ENCODE assay signal across 10 mouse cellular contexts in the genomic region with DNA sequence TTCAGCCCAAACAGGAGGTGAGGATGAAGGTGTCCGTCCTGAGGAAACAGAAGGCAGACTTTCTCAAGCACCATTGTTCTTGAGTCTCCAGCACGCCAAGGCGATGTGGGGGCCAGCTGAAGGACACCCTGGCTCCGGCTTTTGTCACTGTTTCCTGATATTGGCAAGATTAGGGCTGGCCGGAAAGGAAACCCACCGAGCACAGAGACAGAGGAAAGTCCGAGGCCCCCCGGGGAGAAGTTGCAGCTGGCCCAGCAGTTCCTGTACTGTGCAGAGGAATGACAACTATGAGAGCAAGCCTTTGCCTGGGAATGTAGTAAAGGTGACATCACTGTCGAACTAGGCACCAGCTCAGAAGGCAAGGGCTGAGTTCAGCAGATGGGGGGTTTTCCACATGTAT. TPM values are rescaled to one million over a fixed set of nuclear protein-coding genes. Genes with fewer than 3 reads are reported as not detected.
DNase-seq lines count a peak whose midpoint lies in the region; ATAC-seq and TF ChIP-seq lines count a peak whose summit lies in the region.
"Had no signal": no experiment of that assay in that cellular context is flagged by ENCODE, and none has a peak within 500 bp of the region (broad histone marks: within the 10 kb centered on the region; RNA-seq: fewer than 3 reads in every experiment).

No protein-coding gene starts in this region.

- DNase-seq in lung, embryonic 14.5 days = peak; percentile 69
- DNase-seq in lung, postnatal 25 days (ENCODE audit: low spot score) = no peak
- peak; percentile 50 to 53 for DNase-seq in heart, postnatal 14 days
- DNase-seq in lung, postnatal 0 days (ENCODE audit: low spot score) = peak; percentile 49
- DNase-seq in cerebellum, adult 2 months = no peak
- DNase-seq in layer of hippocampus, adult 9-10 months (ENCODE audit: low spot score) = no peak
- DNase-seq: thymus, adult 2 months had no signal

- no peaks in the 10 kb centered on the region for H3K27me3 ChIP-seq in lung, embryonic 14.5 days (ENCODE audit: insufficient read depth, low read length)
- H3K27me3 ChIP-seq in embryonic facial prominence, embryonic 15.5 days = no peaks in the 10 kb centered on the region
- no peaks in the 10 kb centered on the region for H3K27me3 ChIP-seq in lung, postnatal 0 days (replicated peaks; ENCODE audit: insufficient read depth, low read length)
- H3K27me3 ChIP-seq in cerebellum, adult 2 months (ENCODE audit: control insufficient read depth, insufficient read depth, low read length) = no peaks in the 10 kb centered on the region

- H3K36me3 ChIP-seq in lung, embryonic 14.5 days (ENCODE audit: insufficient read depth) = no peaks in the 10 kb centered on the region
- H3K36me3 ChIP-seq in embryonic facial prominence, embryonic 15.5 days = no peaks in the 10 kb centered on the region
- no peaks in the 10 kb centered on the region for H3K36me3 ChIP-seq in lung, postnatal 0 days (ENCODE audit: insufficient read depth, low read length)

- intact Hi-C loops in heart, postnatal 14 days (cut with DNase I) = loop anchor here (10.0 kb wide), 1 partner anchor 504 kb away; no protein-coding TSS in a partner anchor

- no peak overlapping the region for H3K27ac ChIP-seq in lung, embryonic 14.5 days (ENCODE audit: low read depth)
- H3K27ac ChIP-seq in embryonic facial prominence, embryonic 15.5 days (replicated peaks) = no peak overlapping the region
- H3K27ac ChIP-seq in lung, postnatal 0 days (ENCODE audit: low read length) = no peak overlapping the region
- H3K27ac ChIP-seq in cerebellum, adult 2 months (ENCODE audit: insufficient read depth, low read length) = no peak overlapping the region

- no peak overlapping the region for H3K4me2 ChIP-seq in lung, embryonic 14.5 days
- H3K4me2 ChIP-seq in embryonic facial prominence, embryonic 15.5 days (replicated peaks) = no peak overlapping the region
- H3K4me2 ChIP-seq in lung, postnatal 0 days (replicated peaks; ENCODE audit: low read depth, low read length) = no peak overlapping the region

- ATAC-seq in lung, embryonic 14.5 days (ENCODE audit: insufficient read depth) = peak; percentile 87
- peak; percentile 64; the same call in 1 of the 2 replicates for ATAC-seq in embryonic facial prominence, embryonic 15.5 days (ENCODE audit: insufficient number of reproducible peaks, low FRiP score, low TSS enrichment, low read depth)
- peak; percentile 85 for ATAC-seq in lung, postnatal 0 days
- no peak for ATAC-seq in frontal cortex, adult (ENCODE audit: low TSS enrichment)

- peaks cover 5% of the 10 kb centered on the region; the same call in 1 of the 2 replicates for H3K9me3 ChIP-seq in lung, embryonic 14.5 days (ENCODE audit: low read depth, low read length)
- H3K9me3 ChIP-seq in embryonic facial prominence, embryonic 15.5 days (replicated peaks) = no peaks in the 10 kb centered on the region
- H3K9me3 ChIP-seq in lung, postnatal 0 days (ENCODE audit: low read length) = no peaks in the 10 kb centered on the region

- TF ChIP-seq CTCF in lung, embryonic 14.5 days (IDR thresholded peaks at IDR 0.05; ENCODE audit: low read depth) = no peak
- TF ChIP-seq CTCF in lung, postnatal 0 days (IDR thresholded peaks at IDR 0.05) = no peak
- TF ChIP-seq CTCF in cerebellum, adult 2 months (IDR thresholded peaks at IDR 0.05; ENCODE audit: borderline replicate concordance, insufficient read depth, low read depth, low read length) = no peak

- TF ChIP-seq POLR2A in cerebellum, adult 2 months (IDR thresholded peaks at IDR 0.05; ENCODE audit: borderline replicate concordance, insufficient read depth, low read length) = no peak

- H3K4me3 ChIP-seq in lung, embryonic 14.5 days (ENCODE audit: low read depth, low read length) = no peak overlapping the region
- H3K4me3 ChIP-seq in embryonic facial prominence, embryonic 15.5 days (replicated peaks) = no peak overlapping the region
- no peak overlapping the region for H3K4me3 ChIP-seq in lung, postnatal 0 days (ENCODE audit: low read depth, low read length)
- H3K4me3 ChIP-seq in cerebellum, adult 2 months (replicated peaks; ENCODE audit: insufficient read depth, low read depth, low read length) = no peak overlapping the region
- H3K4me3 ChIP-seq: erythroblast, embryonic 14.5 days had no signal

- no peak overlapping the region for H3K9ac ChIP-seq in lung, embryonic 14.5 days
- H3K9ac ChIP-seq in embryonic facial prominence, embryonic 15.5 days = no peak overlapping the region
- H3K9ac ChIP-seq in lung, postnatal 0 days (replicated peaks; ENCODE audit: low read depth) = no peak overlapping the region

- TF ChIP-seq EP300 in lung, postnatal 0 days (IDR thresholded peaks at IDR 0.05) = 0 out of 2 replicates have a peak, but pooled peaks have one; percentile 10

- H3K4me1 ChIP-seq in lung, embryonic 14.5 days (ENCODE audit: insufficient read depth) = no peaks in the 10 kb centered on the region
- no peaks in the 10 kb centered on the region for H3K4me1 ChIP-seq in embryonic facial prominence, embryonic 15.5 days
- no peaks in the 10 kb centered on the region for H3K4me1 ChIP-seq in lung, postnatal 0 days (ENCODE audit: insufficient read depth, low read depth, low read length)
- H3K4me1 ChIP-seq in cerebellum, adult 2 months (ENCODE audit: control insufficient read depth, insufficient read depth, low read length) = no peaks in the 10 kb centered on the region

- WGBS in lung, embryonic 14.5 days = 26% methylated on average over 9 of the region's 9 CpGs
- 35% methylated on average over 9 of the region's 9 CpGs for WGBS in embryonic facial prominence, embryonic 15.5 days
- 24% methylated on average over 9 of the region's 9 CpGs for WGBS in lung, postnatal 0 days
- WGBS in cerebellum, adult 2 months = 36% methylated on average over 9 of the region's 9 CpGs

RNA-seq across cellular contexts. Expression of a gene that starts 30.2 kb away (rescaled TPM):
- 55.8 and 57.3 TPM in 2 replicates for polyA plus RNA-seq in lung, embryonic 14.5 days (2014; fragmentation: Nextera tagmentation; extraction: Ambion mirVana)
- 48.0 and 50.5 TPM in 2 replicates for polyA plus RNA-seq in embryonic facial prominence, embryonic 15.5 days (2015; fragmentation: Nextera tagmentation; extraction: Ambion mirVana)
- total RNA-seq in heart, postnatal 14 days (2021) = 10 to 100 TPM in 1 of 2 experiments, 1 to 10 TPM in 1; 3.2 to 10.4 TPM
- polyA plus RNA-seq in lung, postnatal 0 days (2015; fragmentation: Nextera tagmentation; extraction: Ambion mirVana) = 3.5 and 6.0 TPM in 2 replicates
- polyA plus RNA-seq in cerebellum, adult 2 months (2012; rRNA removed) = 0.31 and 0.35 TPM in 2 replicates
- polyA plus RNA-seq: erythroblast, embryonic 14.5 days had no signal

RNA-seq across cellular contexts. Expression of a gene that starts 49.2 kb away (rescaled TPM):
- polyA plus RNA-seq in lung, embryonic 14.5 days (2014; fragmentation: Nextera tagmentation; extraction: Ambion mirVana) = 15.8 and 15.9 TPM in 2 replicates
- 14.8 and 17.0 TPM in 2 replicates for polyA plus RNA-seq in embryonic facial prominence, embryonic 15.5 days (2015; fragmentation: Nextera tagmentation; extraction: Ambion mirVana)
- total RNA-seq in heart, postnatal 14 days (2021) = 10 to 100 TPM; 13.7 to 17.8 TPM
- 10.0 and 15.2 TPM in 2 replicates for polyA plus RNA-seq in lung, postnatal 0 days (2015; fragmentation: Nextera tagmentation; extraction: Ambion mirVana)
- 35.8 and 44.7 TPM in 2 replicates for polyA plus RNA-seq in cerebellum, adult 2 months (2012; rRNA removed)

Comparison
In these comparisons a context has a peak if more than half of its experiments do, and no peak if none do; other contexts are left out.
1. DNase-seq: peak in lung, embryonic 14.5 days (single experiment), heart, postnatal 14 days (2 of 2) and lung, postnatal 0 days (single experiment); none in lung, postnatal 25 days (single experiment), cerebellum, adult 2 months (0 of 2) and layer of hippocampus, adult 9-10 months (single experiment).